9 mouse cellular contexts compared by ENCODE assay signal in the genomic region with DNA sequence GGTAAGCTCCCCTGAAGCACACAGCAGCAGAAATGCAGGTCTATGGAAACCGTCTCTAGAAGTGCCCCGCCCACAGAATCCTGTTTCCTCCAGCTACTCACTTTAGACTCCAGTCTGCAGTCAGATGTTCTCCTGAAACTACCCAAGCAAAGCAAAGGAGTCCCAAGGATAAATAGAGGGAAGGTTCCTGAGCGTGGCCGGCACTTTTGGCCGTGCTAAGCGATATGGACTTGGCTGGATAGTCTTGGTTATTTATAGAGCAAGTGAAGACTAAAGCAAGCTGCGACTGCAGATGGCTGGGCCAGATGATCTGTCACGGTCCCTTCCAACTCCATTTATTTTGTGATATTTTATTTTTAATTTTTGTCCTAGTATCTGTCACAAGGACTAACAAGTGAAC.
DNase-seq lines count a peak whose midpoint lies in the region; ATAC-seq and TF ChIP-seq lines count a peak whose summit lies in the region.
"Had no signal": no experiment of that assay in that cellular context is flagged by ENCODE, and none has a peak within 500 bp of the region (broad histone marks: within the 10 kb centered on the region; RNA-seq: fewer than 3 reads in every experiment).

No protein-coding gene starts in this region.

- no peak; the same call in 1 of the 2 replicates for ATAC-seq in heart, embryonic 15.5 days (replicated peaks; ENCODE audit: insufficient number of reproducible peaks, insufficient read depth, low FRiP score, low read depth)
- ATAC-seq in liver, postnatal 0 days = no peak

- H3K4me3 ChIP-seq in heart, embryonic 15.5 days = peak overlapping the region; percentile 19; the same call in 1 of the 2 replicates
- H3K4me3 ChIP-seq in liver, postnatal 0 days (ENCODE audit: low read depth, low read length) = no peak overlapping the region
- H3K4me3 ChIP-seq: neural tube, embryonic 12.5 days had no signal

- WGBS in heart, embryonic 15.5 days = 30% methylated on average over 8 of the region's 8 CpGs
- 73% methylated on average over 8 of the region's 8 CpGs for WGBS in liver, postnatal 0 days (ENCODE audit: insufficient replicate concordance)

- 0 out of 2 replicates have a peak overlapping the region, but pooled peaks have one; percentile 4 for H3K9ac ChIP-seq in heart, embryonic 15.5 days
- no peak overlapping the region for H3K9ac ChIP-seq in liver, postnatal 0 days (replicated peaks)
- H3K9ac ChIP-seq: neural tube, embryonic 12.5 days had no signal

- no peaks in the 10 kb centered on the region for H3K27me3 ChIP-seq in heart, embryonic 15.5 days
- no peaks in the 10 kb centered on the region for H3K27me3 ChIP-seq in liver, postnatal 0 days (ENCODE audit: insufficient read depth, low read length)
- H3K27me3 ChIP-seq: neural tube, embryonic 12.5 days had no signal

- peak; percentile 55 for DNase-seq in gastrocnemius, adult 18-20 months (ENCODE audit: low spot score)
- DNase-seq in gastrocnemius, postnatal 4 days (ENCODE audit: low spot score in 2 of 2) = no peak
- peak; percentile 70 to 78 for DNase-seq in cerebellum, postnatal 36 days
- DNase-seq in left cerebral cortex, postnatal 36 days (ENCODE audit: low spot score in 2 of 2) = peak; percentile 30 to 36
- DNase-seq in thymus, postnatal 36 days = no peak
- no peak for DNase-seq in embryo, embryonic 10.5 days (ENCODE audit: low spot score)
- no peak for DNase-seq in liver, postnatal 0 days

- H3K36me3 ChIP-seq in heart, embryonic 15.5 days = no peaks in the 10 kb centered on the region
- H3K36me3 ChIP-seq in liver, postnatal 0 days (replicated peaks; ENCODE audit: insufficient read depth, low read length) = no peaks in the 10 kb centered on the region
- H3K36me3 ChIP-seq: neural tube, embryonic 12.5 days had no signal

- no peak for TF ChIP-seq CTCF in liver, postnatal 0 days (IDR thresholded peaks at IDR 0.05; ENCODE audit: low read depth)

- peak overlapping the region; percentile 53 for H3K4me2 ChIP-seq in heart, embryonic 15.5 days
- H3K4me2 ChIP-seq in liver, postnatal 0 days (ENCODE audit: low read depth, low read length) = no peak overlapping the region
- H3K4me2 ChIP-seq: neural tube, embryonic 12.5 days had no signal

- peaks cover 15% of the 10 kb centered on the region for H3K4me1 ChIP-seq in heart, embryonic 15.5 days (replicated peaks)
- no peaks in the 10 kb centered on the region for H3K4me1 ChIP-seq in liver, postnatal 0 days (ENCODE audit: insufficient read depth)
- H3K4me1 ChIP-seq: neural tube, embryonic 12.5 days had no signal

- no peak for TF ChIP-seq EP300 in liver, postnatal 0 days (IDR thresholded peaks at IDR 0.05; ENCODE audit: low read depth)

- H3K27ac ChIP-seq in heart, embryonic 15.5 days = peak overlapping the region; percentile 71
- H3K27ac ChIP-seq in liver, postnatal 0 days (ENCODE audit: low read depth) = no peak overlapping the region
- H3K27ac ChIP-seq: neural tube, embryonic 12.5 days had no signal

- intact Hi-C loops in left cerebral cortex, postnatal 36 days (cut with DNase I) = no loop called here

- no peaks in the 10 kb centered on the region for H3K9me3 ChIP-seq in heart, embryonic 15.5 days (replicated peaks)
- no peaks in the 10 kb centered on the region for H3K9me3 ChIP-seq in liver, postnatal 0 days (ENCODE audit: low read length)
- H3K9me3 ChIP-seq: neural tube, embryonic 12.5 days had no signal

Comparison
In these comparisons a context has a peak if more than half of its experiments do, and no peak if none do; other contexts are left out.
1. DNase-seq: peak in gastrocnemius, adult 18-20 months (single experiment), cerebellum, postnatal 36 days (2 of 2) and left cerebral cortex, postnatal 36 days (2 of 2); none in gastrocnemius, postnatal 4 days (0 of 2), thymus, postnatal 36 days (0 of 2), embryo, embryonic 10.5 days (single experiment) and liver, postnatal 0 days (single experiment).